Mouse (Mus musculus) adrenal gland (tissue): Measurements from ENCODE around the gene Gm11565.
"Not testable (repeated sequence)": the region's sequence is repeated elsewhere in the genome, so short reads cannot be mapped to it uniquely, and the experiment has no call there.

Source experiments
- intact Hi-C: fragments of 180-260 bp; cut with DNase I; formaldehyde crosslinking; loops from one replicate; pipeline ENCODE4 v1.15.1; 2025
- long read RNA-seq, 2 experiments: library from polyadenylated mRNA; unstranded; transcript quantifications; one replicate each; pipeline ENCODE4 v2.0.0; 2020; ENCODE audit warnings: borderline replicate concordance in 1 of 2; ENCODE audit not compliant: insufficient replicate concordance in 1 of 2

Gm11565 gene
- long read RNA-seq, experiment 1, result 0 reads
- long read RNA-seq, experiment 2, result 0 reads

GRCm38 (mm10) chr11:99914451-99914850 is at the start of gene Gm11565:
Gm11565 (plus strand) TSS chr11:99914751.
- intact Hi-C loops, result no loop called here

GRCm38 (mm10) chr11:99873089-99873488 is 41.5 kb upstream of the Gm11565 start, which contains the start of gene Krtap9-1:
Krtap9-1 (plus strand) TSS chr11:99873389.
- intact Hi-C loops, result not testable (repeated sequence)

GRCm38 (mm10) chr11:99878887-99879286 is 35.7 kb upstream of the Gm11565 start, which contains the start of gene Gm11567:
Gm11567 (plus strand) TSS chr11:99879187.
- intact Hi-C loops, result not testable (repeated sequence)

- intact Hi-C loops, result no loop called here
Measured at GRCm38 (mm10) chr11:99907620-99908019, 6.9 kb upstream of the Gm11565 start, which contains the start of gene Krtap31-1. Krtap31-1 (plus strand) TSS chr11:99907920.

- intact Hi-C loops, result no loop called here
Measured at GRCm38 (mm10) chr11:99935991-99936390, 21.4 kb downstream of the Gm11565 start, which contains the start of gene Krtap31-2. Krtap31-2 (plus strand) TSS chr11:99936291.

GRCm38 (mm10) chr11:99937751-99938264 is 23.3 kb downstream of the Gm11565 start:
- intact Hi-C loops, result no loop called here

- intact Hi-C loops, result no loop called here
Measured at GRCm38 (mm10) chr11:99948175-99948574, 33.6 kb downstream of the Gm11565 start, which contains the start of gene Krtap9-5. Krtap9-5 (plus strand) TSS chr11:99948475.

- intact Hi-C loops, result no loop called here
Measured at GRCm38 (mm10) chr11:99964213-99964612, 49.7 kb downstream of the Gm11565 start.
